Mouse (Mus musculus) bone marrow, adult 2 months (tissue): ENCODE results near the gene Lamb2. TPM values are rescaled to one million over a fixed set of nuclear protein-coding genes. Genes with fewer than 3 reads are reported as not detected.

Source experiments
- H3K27ac ChIP-seq: fragments of 200-500 bp; 2 replicates; pipeline ENCODE4 v1.5.1; 2012; ENCODE audit warnings: low read depth, mild to moderate bottlenecking, control low read depth, inconsistent platforms, low read length; ENCODE audit not compliant: control insufficient read depth, poor library complexity, insufficient read depth
- H3K4me1 ChIP-seq: fragments of 200-500 bp; 2 replicates; pipeline ENCODE4 v1.6.1; 2011; ENCODE audit warnings: low read length; ENCODE audit not compliant: control insufficient read depth, insufficient read depth
- H3K4me3 ChIP-seq: fragments of 200-500 bp; replicated peaks from 2 replicates; pipeline ENCODE3; 2011; ENCODE audit warnings: mild to moderate bottlenecking, low read depth, low read length, control low read depth; ENCODE audit not compliant: control insufficient read depth
- CTCF ChIP-seq: fragments of 200-500 bp; IDR thresholded peaks from 2 replicates; pipeline ENCODE4 v1.5.1; 2011; ENCODE audit warnings: low read length, control low read depth; ENCODE audit not compliant: control insufficient read depth, insufficient read depth
- POLR2A ChIP-seq: fragments of 200-500 bp; IDR thresholded peaks from 2 replicates; pipeline ENCODE4 v1.6.1; 2011; ENCODE audit warnings: low read depth, mild to moderate bottlenecking, control low read depth, low read length, borderline replicate concordance; ENCODE audit not compliant: control insufficient read depth
- WGBS: fragments of 180-500 bp; shearing (Covaris S2); methylation state at CpG from one replicate; pipeline ENCODE4 v1.1.7; 2018; 5-methylcytosine and 5-hydroxymethylcytosine counted together
- polyA plus RNA-seq: library from polyadenylated mRNA; stranded (reverse); fragments of >200 nt; gene quantifications from 2 replicates; pipeline ENCODE4 v1.2.4, GENCODE M21; 2011; ENCODE audit warnings: low replicate concordance; ENCODE audit not compliant: missing spikeins, insufficient read depth, insufficient read length

Gene Lamb2
- polyA plus RNA-seq, 1 experiment = 9.0 TPM

DNA sequence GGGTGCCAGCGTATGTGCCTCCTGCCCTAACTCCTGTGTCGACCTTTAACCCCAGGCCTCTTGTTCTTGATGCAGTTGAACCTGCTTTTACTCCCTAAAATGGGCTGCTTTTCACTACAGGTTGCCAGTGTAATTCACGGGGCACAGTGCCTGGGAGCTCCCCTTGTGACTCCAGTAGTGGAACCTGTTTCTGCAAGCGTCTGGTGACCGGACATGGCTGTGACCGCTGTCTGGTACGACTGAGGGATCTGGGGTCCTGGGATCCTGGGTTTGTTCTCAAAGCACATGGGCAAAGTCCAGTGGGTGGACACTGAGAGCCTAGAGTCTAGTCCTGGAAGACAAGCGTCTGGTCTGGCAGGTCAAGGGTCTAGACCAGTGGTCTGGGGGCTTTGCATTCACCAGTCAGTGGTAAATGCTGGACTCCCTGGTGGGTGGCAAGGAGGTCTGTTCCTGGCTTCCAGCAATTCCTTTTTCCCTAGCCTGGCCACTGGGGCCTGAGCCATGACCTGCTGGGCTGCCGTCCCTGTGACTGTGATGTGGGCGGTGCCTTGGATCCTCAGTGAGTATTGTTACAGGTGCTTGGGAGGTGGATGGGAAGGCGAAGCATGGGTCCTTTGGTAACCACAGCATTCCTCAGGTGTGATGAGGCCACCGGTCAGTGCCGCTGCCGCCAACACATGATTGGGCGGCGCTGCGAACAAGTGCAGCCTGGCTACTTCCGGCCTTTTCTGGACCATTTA is 3.7 kb downstream of the Lamb2 start:
- TF ChIP-seq CTCF (no peak), POLR2A (no peak)
- whole genome bisulfite sequencing = 92% methylated on average over 18 of the region's 18 CpGs
- Histone ChIP-seq H3K4me3 (no peak overlapping the region), H3K27ac (no peak overlapping the region), H3K4me1 (no peaks in the 10 kb centered on the region)

- Histone ChIP-seq H3K4me1 (no peaks in the 10 kb centered on the region), H3K4me3 (no peak overlapping the region), H3K27ac (no peak overlapping the region)
- 88% methylated on average over 15 of the region's 15 CpGs for WGBS
- TF ChIP-seq POLR2A (no peak), CTCF (no peak)
Measured at GRCm38 (mm10) chr9:108484021-108484420, 4.5 kb downstream of the Lamb2 start.

GRCm38 (mm10) chr9:108485301-108485875 is 5.9 kb downstream of the Lamb2 start:
- no peak for TF ChIP-seq POLR2A
- no peak for TF ChIP-seq CTCF
- Histone ChIP-seq H3K4me3 (no peak overlapping the region), H3K4me1 (peaks cover 2% of the 10 kb centered on the region), H3K27ac (no peak overlapping the region)
- 89% methylated on average over 19 of the region's 19 CpGs for WGBS

- WGBS = 82% methylated on average over 8 of the region's 8 CpGs
- Histone ChIP-seq H3K4me3 (no peak overlapping the region), H3K4me1 (peaks cover 5% of the 10 kb centered on the region), H3K27ac (no peak overlapping the region)
- TF ChIP-seq CTCF (no peak), POLR2A (no peak)
Measured at GRCm38 (mm10) chr9:108486973-108487530, 7.5 kb downstream of the Lamb2 start.

DNA sequence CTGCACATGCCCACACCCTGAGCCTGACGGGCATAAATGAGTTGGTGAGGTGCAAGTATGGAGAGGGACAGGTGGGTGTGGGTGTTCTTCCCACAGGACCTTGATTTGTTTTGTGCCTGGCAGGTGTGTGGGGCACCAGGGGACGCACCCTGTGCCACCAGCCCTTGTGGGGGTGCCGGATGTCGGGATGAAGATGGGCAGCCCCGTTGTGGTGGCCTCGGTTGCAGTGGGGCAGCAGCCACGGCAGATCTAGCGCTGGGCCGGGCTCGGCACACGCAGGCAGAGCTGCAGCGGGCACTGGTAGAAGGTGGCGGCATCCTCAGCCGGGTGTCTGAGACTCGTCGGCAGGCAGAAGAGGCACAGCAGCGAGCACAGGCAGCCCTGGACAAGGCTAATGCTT is 8.9 kb downstream of the Lamb2 start:
- TF ChIP-seq POLR2A (no peak), CTCF (no peak)
- Histone ChIP-seq H3K27ac (no peak overlapping the region), H3K4me3 (no peak overlapping the region), H3K4me1 (peaks cover 5% of the 10 kb centered on the region)
- 89% methylated on average over 17 of the region's 17 CpGs for WGBS

DNA sequence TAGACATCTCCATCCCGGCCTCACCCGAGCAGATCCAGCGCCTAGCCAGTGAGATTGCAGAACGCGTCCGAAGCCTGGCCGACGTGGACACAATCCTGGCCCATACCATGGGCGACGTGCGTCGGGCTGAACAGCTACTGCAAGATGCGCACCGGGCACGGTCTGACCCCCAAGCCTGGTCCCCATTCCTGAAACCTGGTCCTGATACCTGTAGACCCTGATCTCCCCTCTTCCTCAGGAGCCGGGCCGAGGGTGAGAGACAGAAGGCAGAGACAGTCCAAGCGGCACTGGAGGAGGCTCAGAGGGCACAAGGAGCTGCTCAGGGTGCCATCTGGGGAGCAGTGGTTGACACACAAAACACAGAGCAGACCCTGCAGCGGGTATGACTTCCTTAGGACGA is 9.7 kb downstream of the Lamb2 start:
- no peak for TF ChIP-seq POLR2A
- no peak for TF ChIP-seq CTCF
- 88% methylated on average over 20 of the region's 20 CpGs for WGBS
- Histone ChIP-seq H3K27ac (0 out of 2 replicates have a peak overlapping the region, but pooled peaks have one; percentile 96), H3K4me1 (peaks cover 5% of the 10 kb centered on the region), H3K4me3 (no peak overlapping the region)

DNA sequence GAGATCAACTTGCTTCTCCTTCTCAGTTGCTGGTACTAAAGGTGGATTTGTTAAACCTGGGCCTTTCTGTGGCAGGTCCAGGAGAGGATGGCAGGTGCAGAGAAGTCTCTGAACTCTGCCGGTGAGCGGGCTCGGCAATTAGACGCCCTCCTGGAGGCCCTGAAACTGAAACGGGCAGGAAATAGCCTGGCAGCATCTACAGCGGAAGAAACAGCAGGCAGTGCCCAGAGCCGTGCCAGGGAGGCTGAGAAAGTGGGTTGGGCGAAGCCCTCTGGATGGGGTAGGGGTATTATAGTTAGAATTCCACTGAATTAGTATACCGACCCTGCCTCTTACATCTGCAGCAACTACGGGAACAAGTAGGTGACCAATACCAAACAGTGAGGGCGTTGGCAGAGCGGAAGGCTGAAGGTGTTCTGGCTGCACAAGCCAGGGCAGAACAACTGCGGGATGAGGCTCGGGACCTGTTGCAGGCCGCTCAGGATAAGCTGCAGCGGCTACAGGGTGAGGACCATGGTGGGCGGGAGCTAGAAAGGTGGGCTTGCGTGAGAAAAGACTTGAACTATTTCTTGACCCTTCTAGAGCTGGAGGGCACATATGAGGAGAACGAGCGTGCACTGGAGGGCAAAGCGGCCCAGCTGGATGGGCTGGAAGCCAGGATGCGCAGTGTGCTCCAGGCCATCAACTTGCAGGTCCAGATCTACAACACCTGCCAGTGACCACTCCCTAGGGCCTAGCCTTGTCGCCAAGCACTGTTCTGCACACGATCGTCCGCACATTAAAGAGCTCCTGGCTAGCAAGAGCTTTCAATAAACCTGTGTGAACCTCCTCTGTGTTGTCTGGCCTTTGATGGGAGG is 10.4 kb downstream of the Lamb2 start:
- WGBS = 41% methylated on average over 26 of the region's 26 CpGs
- no peak for TF ChIP-seq POLR2A
- no peak for TF ChIP-seq CTCF

GRCm38 (mm10) chr9:108490559-108491285 is 11.2 kb downstream of the Lamb2 start, which contains the start of gene Usp19:
Usp19 (plus strand) TSS chr9:108490602.
- peak within 1 kb of the TSS; percentile 86 for H3K4me3 ChIP-seq
- WGBS = under 1% methylated on average over 69 of the region's 69 CpGs
- peaks cover 5% of the 10 kb centered on the region for H3K4me1 ChIP-seq
- TF ChIP-seq POLR2A (peak; percentile 66; the same call in 1 of the 2 replicates), CTCF (no peak)
- peak within 1 kb of the TSS; percentile 96 for H3K27ac ChIP-seq

More for the DNA sequence above, 10.4 kb downstream of the Lamb2 start:
- Histone ChIP-seq H3K4me1 (peaks cover 5% of the 10 kb centered on the region), H3K27ac (peak overlapping the region; percentile 96), H3K4me3 (peak overlapping the region; percentile 86)
